Comparison of ENCODE assay signal across 18 mouse cellular contexts in the genomic region with DNA sequence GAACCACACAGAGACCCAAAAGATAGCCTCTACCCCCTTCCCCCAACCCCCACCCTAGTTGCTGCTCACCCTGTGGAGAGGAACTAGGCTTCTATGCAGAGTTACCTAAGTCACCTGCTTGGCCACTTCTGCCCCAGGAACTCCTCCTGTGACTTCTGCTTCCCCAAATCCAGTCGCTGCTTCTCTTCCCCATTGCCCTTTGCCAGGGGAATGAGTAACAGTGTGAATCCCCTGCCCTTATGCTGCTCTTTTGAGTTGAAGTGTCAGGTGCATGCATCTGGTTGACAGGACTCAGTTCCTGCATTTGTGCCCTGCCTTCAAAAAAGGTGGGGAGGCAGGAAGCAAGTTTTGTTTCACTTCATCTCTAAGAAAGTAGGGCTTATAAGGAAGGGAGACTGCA. TPM values are rescaled to one million over a fixed set of nuclear protein-coding genes. Genes with fewer than 3 reads are reported as not detected.
"Had no signal": no experiment of that assay in that cellular context is flagged by ENCODE, and none has a peak within 500 bp of the region (broad histone marks: within the 10 kb centered on the region; RNA-seq: fewer than 3 reads in every experiment).

No protein-coding gene starts in this region.

- ATAC-seq: liver, postnatal 0 days; midbrain, embryonic 13.5 days had no signal

- H3K27ac ChIP-seq: kidney, postnatal 0 days; limb, embryonic 12.5 days; liver, embryonic 13.5 days; lung, embryonic 15.5 days; macrophage; midbrain, embryonic 13.5 days; neural tube, embryonic 12.5 days had no signal

- H3K4me3 ChIP-seq: limb, embryonic 12.5 days; liver, embryonic 13.5 days; lung, embryonic 15.5 days; midbrain, embryonic 13.5 days; myocyte; neural tube, embryonic 12.5 days had no signal

- H3K4me1 ChIP-seq: limb, embryonic 12.5 days; lung, embryonic 15.5 days; midbrain, embryonic 13.5 days; neural tube, embryonic 12.5 days had no signal

- DNase-seq: kidney, adult 11 months; kidney, adult 9 months; kidney, postnatal 36 days; layer of hippocampus, adult 9-11 months; layer of hippocampus, postnatal 36 days; liver; liver, embryonic 13.5 days; liver, postnatal 0 days; lung, postnatal 14 days; retina, postnatal 1 day; thymus, postnatal 36 days had no signal

RNA-seq across cellular contexts. Expression of a gene that starts 21.2 kb away (rescaled TPM):
- polyA plus RNA-seq: myocyte had no signal
